Mouse (Mus musculus): ENCODE measurements around the gene Camta1.
"Not testable (repeated sequence)": the region's sequence is repeated elsewhere in the genome, so short reads cannot be mapped to it uniquely, and the experiment has no call there.

The Camta1 gene

DNA sequence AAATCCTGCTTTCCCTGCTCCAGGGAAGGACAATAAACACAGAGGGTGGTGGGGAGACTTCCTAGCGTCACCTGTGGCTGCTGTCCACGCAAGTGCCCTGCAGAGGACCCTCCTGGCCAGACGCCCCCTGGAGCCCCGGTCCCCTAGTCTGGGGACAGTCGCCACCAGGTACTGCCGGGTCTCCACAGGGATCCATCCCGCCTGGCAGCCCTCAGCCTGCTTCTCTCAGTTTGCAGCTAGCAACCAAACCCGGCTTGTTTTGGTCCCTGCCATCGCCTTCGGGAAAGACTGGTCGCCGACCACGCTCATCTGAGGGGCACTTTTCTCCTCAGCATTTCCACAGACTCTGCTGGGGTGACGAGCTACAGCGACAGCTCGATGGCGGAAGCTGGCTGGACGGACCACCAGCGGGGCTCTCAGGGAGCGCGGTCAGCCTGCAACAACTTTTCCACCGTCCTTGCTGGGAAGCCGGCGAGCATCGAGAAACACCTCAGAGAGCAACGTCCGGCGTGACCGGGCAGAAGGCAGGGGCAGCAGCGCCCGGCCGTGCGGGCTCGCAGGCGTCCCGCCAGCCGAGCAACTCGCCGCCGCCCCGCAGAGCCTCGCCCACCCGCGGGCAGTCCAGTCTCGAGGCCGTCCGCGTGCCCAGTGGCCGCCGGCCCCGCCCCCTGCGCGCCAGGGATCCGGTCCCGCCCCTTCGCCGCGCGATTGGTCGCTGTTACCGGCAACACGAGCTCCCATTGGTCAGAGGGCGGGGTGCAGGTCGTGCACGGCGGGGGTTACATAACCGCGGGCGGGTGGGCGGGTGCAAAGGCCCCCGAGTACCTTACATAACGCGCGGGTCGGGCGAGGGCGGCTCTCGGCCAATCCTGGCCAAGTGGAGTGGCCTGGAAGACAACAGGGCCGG, 817.4 kb downstream of the Camta1 start, which contains the start of gene Per3:
Per3 (minus strand) TSS at position 629 of the 907 bp plus-strand sequence.
- peak; percentile 99 for DNase-seq

DNA sequence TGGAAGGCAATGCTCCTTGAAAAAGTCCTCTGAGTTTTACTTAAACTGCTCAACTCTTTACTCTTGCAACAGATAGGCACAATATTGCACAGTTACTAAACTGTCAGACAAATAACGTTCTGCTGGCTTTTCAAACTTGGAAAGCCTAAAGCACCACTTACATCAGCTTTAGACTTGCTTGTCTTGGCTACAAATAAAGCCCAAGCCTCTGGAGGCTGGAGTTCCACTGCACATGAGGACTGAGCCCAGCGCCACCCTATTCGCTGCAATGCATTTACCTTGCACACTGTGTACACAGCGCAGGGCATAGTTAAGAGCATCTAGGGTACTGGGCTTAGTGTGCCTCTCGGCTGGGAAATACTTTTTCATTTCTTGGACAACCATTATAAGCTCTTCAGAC, 818.4 kb downstream of the Camta1 start:
- peak; percentile 37 to 61 for DNase-seq

DNA sequence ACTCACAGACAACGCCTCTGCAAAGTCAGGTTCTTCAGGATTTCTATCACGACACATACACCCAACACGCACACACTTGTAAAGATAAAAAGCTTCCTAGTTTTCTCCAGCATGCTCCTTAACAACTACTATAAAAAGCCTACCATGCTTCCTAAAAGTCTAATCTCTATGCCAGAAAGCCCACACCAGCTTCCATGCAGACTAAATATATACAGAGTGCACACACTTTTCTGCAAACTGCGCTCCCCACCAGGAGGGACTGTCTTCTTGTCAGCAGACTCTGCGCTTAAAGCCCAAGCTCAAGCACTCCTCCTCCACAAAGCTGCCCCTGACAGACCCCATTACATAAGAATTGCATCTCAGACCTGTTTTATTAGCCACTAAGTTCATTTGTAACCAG, 820.2 kb downstream of the Camta1 start:
- DNase-seq: no peak

DNA sequence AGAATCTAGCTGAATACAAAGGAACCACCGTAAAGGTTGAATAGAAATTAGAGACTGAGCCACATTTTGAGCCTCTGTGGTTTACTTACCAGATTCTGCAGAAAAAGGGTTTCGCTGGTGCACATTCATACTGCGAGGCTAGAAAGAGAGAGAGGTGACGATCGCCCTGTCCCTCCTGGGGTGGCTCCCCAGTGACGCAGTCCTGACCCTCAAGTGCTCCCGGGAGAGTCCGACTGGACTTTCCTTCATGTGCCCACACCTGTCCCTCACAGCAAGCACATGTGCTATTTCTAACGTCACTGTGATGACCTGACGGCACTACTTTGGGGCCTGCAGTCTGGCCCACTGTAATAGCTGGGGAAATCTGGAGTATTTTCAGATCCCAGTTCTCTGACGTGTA, 823.9 kb downstream of the Camta1 start:
- no peak for DNase-seq

DNA sequence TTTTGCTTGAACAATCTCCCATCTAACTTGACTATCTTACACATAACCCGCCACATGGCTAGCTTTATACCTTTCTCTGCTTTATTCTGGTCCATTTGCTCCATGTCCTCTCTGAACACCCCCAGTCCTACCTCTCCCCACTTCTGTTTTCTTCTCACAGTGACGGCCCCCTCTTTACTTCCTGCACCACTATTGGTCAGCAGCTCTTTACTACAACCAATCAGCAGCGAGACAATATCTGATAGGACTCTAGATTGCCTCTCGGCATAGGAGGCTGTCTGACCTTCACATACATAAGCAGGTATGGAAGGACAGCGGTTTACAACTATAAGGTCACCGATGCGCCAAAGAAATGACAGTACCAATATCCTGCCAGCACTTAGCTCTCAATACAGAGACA, 825.2 kb downstream of the Camta1 start:
- DNase-seq: no peak

DNA sequence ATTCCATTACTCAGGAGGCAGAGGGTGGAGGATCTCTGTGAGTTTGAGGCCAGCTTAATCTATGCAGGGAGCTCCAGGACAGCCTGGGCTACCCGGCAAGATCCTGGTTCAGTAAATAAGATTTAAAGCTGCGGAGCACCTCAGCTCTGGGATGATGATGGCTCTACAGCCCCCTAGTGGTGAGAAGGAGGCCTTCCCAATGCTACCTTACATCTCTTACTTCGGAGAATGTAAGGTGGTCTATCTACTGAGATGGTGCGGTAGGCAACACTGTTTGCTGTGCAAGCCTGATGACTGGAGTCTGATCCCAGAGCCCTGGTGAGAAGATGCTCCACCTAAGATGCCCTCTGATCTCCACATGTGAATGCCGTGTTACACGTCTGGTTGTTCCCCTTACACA, 834.7 kb downstream of the Camta1 start:
- peak in 1 of 2 experiments; percentile 43 for DNase-seq

DNA sequence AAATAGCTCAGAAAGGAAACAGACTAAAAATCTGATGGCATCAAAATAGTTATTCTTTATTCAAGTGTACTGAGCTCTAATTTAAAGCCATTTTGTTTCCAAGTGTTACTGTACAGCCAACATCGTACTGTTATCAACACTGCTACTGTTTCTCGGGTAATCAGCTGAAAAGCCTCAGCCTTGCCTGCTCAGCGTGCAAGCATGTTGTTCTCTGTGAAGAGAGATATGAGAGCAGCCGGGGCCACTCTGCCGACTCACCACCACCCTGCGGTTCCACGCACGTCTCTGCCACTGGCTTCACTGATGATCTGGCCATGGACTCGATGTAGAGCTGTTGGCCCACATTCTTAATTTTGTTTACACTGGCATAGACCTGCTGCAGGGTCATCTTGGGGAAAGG, 837.5 kb downstream of the Camta1 start:
- no peak for DNase-seq

DNA sequence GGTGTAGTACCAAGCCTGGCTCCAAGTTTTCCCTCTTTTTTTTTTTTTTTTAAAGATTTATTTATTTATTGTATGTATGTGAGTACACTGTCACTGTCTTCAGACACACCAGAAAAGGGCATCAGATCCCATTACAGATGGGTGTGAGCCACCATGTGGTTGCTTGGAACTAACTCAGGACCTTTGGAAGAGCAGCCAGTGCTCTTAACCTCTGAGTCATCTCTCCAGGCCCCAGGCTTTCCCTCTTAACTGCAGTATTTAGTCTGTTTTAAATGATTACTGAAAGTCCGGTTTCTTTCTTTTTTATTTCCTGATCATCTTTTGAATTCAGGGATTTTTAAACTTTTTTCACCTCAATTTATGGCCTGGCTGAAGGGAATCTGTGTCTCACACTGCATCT, 844.3 kb downstream of the Camta1 start:
- not testable (repeated sequence) for DNase-seq

DNA sequence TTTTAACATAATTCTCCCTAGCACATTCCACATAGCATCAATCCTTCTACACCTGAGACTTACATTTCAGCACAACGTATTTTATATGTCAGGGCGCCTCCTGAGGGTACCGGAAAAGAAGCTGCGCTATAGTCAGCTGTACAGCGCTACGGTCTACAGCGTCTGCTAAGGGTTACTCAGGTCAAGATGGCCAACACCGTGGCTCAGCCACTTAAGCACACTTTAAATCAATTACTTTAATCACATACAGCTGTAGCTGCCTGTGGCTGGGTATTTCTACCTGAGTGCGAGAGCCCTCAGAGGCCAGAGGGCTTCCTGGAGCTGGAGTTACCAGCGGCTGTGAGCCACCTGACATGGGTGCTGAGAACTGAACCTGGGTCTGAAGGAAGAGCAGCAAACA, 845.7 kb downstream of the Camta1 start:
- DNase-seq: no peak

DNA sequence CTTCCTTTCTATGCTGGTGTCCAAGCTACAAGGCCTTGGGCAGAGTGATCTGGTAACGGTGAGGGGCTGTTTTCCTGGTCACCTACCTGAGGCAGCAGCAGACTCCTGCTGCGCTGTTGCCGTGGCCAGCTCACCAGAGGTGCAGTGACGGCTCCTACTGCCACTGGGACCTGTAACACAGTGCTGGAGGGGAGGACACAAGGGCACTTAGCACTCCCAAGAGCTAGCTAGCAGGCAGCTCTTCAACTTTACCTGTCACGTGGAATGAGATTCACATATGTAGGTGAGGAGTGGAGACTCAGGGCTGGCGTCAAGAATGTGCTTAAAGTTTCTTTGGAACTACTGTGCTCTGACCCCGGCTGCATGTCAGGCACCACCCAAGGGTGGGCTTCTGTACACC, 851.4 kb downstream of the Camta1 start:
- no peak for DNase-seq

DNA sequence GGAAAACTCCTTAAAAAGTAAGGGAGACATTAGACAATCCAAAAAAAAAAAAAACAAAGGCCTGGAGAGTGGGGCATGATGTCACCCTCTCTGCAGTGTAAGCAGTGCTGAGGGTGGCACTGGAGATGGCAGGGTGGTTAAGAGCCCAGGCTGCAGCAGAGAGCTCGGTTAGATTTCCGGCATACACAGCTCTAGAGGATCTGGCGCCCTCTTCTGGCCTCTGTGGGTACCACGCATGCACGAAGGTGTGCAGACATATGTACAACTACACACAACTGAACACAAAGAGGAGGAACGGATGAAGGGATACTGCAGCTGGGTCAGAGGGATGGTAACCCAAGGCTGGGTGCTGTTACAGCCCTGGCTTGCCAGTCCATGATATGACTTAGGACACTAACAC, 854.7 kb downstream of the Camta1 start:
- peak; percentile 57 to 64 for DNase-seq

DNA sequence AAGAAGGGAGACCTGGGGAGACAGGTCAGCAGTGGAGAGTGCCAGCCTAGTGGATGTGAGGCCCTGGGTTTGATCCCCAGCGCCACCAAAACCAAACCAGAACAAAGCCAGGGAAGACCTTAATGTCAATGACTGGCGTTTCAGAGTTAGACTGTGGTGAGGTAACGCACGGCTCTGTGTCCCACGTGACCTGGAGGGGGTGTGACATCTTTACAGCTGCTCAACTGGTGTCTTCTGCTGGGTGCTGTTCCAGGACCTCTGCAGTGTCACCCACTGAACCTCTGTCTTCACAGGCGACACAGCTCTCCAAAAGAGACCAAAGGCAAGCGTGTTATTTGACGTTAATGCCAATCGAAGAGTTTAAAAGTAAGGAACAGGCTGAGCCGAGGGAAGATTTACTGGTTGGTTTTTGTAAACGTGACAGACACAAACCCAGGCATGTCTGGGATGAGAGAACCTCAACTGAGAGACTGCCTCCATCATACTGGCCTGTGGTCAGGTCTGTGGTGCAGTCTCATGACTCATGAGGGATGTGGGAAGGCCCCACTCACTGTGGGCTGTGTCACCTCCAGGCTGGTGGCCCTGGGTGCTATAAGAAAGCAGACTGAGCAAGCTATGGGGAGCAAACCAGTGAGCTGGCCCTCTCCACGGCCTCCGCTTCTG, 855.9 kb downstream of the Camta1 start:
- no peak for DNase-seq

DNA sequence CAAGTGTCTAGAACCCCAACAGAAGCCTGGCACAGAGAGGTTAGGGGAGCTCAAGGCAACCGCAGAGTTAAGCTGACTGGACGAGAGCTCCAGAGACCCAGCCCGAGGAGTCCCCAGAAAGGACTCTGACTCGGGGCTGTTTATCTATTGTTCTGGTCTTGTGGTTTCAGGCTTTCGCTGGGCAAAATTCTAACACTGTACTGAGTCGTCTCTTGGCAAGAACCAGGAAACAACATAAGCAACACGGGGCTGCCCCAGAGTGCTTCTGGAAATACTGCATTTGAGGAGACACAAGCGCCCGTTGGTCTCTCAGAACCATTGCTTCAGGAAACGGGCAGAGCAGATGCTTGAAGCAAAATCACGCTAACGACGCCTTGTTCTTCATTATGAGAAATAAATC, 860.3 kb downstream of the Camta1 start:
- DNase-seq: no peak

DNA sequence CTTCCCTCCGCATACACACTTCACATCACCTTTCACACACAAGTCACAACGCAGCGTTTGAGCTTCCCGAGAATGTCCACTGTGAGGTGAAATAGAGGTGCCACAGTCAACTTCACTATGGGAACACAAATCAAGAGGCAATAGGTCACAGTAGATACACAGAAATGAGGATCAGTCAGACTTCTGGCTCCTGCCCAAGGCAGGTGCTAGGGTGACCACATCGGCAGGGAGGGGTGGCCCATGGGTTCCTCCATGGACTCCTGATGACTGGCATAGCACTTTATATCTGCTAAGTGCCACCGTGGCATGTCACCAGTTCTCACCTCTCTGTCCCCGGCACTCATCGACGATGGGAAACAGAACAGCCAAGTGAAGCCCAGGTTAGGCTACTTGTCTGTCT, 863.0 kb downstream of the Camta1 start:
- peak in 1 of 2 experiments; percentile 20 for DNase-seq

DNA sequence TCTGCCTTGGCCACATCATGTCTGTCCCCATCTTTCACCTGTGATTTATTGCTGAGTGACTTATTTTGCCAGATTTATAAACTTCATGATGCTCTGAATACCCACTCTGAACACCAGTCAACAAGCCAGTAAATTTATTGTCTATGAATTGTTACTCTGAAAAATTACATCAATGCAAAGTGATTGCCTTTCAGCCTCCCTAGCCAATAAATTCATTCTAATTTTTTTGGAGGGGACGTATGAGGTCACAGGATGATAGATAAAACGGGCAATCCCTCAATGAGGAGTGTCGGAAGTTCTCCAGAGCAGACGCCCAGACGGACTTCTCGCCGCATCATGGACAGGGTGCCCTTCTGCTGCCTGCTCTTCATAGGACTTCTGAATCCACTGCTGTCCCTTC, 864.9 kb downstream of the Camta1 start, which contains the start of gene Uts2:
Uts2 (plus strand) TSS at position 301 of the 400 bp plus-strand sequence.
- no peak for DNase-seq

DNA sequence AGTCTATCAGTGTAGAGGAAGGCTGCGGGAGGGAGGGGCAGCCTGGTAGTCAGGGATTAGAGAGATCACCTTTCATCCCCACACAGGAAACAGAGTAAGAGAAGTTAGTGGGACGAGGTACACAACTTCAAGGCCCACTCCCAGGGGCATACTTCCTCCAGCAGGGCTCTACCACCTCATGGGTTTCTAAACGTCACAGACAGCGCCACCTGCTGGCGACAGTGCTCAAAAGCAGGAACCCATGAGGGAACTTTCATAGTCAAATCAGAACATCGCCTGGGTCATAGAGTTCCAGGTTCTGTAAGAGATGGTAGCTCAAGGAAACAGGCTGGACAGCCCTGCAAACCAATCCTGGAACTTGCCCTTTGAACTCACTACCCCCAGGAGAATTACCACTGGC, 871.5 kb downstream of the Camta1 start:
- DNase-seq: peak; percentile 53 to 60

DNA sequence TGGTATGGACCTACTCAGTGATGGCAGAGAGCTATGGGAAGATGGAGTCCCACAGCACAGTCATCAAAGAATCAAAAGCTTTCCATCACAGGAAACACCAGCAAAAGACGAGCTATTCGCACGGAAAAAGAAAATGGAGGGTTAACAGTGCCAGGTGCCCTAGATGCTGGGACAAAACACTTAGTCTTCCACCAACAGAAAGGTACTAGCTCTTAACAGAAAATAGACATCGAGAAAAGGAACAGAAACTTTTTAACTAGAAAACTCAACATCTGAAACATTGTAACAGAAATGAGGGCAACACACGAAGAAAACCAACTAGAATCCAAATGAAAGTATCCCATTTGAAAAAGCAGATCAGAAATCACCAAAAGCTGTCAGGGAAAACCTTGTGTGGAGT, 881.5 kb downstream of the Camta1 start:
- DNase-seq: no peak

DNA sequence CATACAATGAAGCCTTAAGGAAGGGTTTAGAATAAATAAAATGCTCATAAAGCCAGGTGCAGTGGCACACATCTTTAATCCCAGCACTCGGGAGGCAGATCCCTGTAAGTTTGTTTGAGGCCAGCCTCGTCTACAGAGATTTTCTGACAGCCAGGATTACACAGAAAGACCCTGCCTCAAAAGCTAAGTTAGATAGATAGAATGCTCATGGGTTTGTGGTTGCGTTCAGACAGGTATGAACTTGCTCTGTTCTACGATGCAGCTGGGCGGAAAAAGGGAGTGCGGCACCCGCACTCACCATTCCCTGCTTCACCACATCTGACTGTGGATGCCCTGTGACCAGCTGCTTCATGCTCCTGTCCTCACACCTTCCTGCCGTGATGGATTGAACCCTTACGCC, 882.2 kb downstream of the Camta1 start:
- no peak for DNase-seq

DNA sequence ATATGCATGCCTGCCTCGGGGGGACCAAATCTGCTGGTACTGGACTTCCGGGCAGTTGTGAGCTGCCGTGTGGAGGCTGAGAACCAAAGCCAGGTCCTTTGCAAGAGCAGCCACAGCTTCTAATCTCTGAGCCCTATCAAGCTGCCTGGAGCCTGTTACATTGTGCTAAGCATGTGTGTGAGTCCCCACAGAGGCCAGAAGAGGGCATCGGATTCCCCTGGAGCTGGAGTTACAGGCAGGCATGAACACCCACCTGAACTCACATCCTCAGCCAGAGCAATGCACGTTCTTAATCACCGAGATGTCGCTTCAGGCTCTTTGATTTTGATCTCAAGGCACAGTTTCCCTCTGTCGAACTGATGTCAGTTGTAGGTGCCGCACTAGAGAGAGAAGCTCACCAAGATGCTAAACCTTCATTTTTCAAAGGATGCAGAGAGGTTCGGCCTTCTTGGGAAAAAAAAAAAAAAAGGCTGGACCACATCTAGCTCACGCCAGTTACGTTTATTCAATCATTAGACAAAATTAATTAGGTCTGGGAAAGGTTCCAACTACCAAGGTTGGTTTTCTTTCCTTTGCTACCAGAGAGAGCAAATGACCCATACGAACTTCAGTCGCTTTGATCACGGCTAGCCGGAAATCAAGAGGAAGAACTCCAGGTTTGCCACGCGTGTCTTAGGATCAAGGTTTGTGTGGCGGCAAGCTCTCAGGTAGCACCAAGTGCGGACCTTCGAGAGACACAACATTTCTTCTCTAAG, 883.3 kb downstream of the Camta1 start:
- DNase-seq: no peak

DNA sequence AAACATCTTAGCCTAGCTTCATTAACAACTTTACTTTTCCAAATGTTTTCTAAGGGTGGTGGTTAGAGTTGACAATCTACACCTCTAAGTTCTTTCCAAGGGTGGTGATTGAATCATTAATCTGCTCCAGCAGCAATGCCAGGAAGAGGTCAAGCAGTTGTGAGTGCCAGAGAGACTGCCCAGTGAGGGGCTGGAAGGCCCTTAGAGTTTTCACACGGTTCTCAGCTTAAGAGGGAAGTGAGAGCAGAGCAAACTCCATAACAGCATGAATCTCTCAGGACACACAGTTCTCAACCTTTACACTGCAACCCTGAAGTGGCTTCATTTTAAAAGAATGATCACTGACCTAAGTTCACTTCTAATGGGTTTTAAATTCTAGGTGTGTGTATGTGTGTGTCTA, 886.5 kb downstream of the Camta1 start:
- peak in 1 of 2 experiments; percentile 48 for DNase-seq

DNA sequence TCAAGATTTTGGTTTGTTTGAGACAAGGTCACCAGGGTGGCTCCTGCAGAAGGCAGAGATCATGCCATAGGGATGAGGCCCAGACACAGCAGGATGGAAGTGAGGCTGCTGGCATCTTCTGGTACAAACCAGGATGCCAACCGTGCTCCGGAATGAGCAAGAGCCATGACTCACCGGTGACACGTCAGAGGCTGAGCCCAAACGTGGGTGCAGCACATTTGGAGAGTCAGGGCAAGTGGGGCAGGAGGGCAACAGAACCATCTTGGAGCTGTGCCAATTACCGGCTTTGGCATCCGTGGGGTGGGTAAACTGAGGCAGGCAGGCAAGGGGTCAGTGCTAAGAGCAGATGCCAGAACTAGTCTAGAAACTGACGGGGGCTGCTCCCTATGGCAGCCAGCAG, 888.4 kb downstream of the Camta1 start:
- no peak for DNase-seq

DNA sequence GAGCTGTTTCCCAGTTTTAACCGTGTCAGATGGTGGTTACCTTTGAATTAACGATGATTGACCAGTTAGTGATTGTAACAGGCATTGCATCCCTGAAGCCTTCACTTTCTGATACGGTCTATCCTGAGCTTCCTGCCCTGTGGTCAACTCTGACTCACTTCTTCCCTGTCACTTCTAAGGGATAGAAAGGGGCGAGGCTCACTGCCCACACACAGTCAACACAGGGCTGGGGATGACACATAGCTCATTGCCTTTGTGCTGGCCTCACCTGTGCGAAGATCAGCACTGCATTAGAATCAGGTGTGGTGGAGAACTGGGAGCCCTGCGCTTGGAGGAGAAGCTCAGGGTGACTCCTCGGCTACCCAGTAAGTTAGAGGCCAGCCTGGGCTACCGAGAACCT, 892.7 kb downstream of the Camta1 start:
- no peak for DNase-seq

DNA sequence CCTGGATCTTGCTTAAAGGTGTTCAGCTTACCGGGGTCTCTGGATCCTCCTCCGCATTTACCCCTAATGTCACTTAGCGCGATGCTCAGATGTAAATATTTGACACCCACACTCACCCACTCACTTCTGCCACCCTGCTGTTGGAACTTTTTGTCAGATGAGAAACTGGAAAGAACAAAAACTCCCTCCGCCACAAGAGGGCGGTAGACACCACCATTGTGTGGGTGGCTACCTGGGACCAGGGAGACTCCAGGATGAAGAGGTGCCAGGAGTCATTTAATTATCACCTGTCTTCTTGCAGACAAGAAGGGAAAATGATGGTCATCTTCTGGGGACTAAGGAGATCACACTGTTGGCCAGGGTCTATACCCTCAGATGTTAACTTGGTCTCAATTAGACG, 895.1 kb downstream of the Camta1 start:
- peak; percentile 66 to 78 for DNase-seq

Data from kidney, postnatal 25 days (tissue).